Mouse (Mus musculus): ENCODE data around the gene Prdm5.

Gene Prdm5

GRCm38 (mm10) chr6:65778861-65779688, at the start of gene Prdm5:
TSS of gene Prdm5 (plus strand) at chr6:65778988.
- DNase-seq (ENCODE audit: low read depth, low spot score): peak; percentile 71

DNA sequence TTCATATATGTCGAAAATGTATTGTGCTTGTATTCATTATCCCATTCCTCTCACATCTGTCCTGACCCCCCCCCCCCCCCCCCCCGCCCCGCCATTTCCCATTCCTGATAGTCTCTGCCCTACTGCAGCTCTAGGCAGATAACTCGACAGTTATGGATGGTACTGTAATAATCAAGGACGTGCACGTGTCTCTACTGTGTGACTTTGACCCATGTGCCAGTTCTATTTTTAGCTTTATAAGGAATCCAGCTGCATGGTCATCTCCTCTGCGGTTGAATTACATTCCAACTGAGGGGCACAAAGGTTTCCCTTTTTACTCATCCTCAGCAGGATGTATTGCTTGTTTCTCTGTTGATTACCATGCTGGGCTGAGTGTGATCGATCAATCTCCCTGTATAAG, 39.3 kb upstream of the Prdm5 start:
- DNase-seq (ENCODE audit: low read depth, low spot score): no peak

GRCm38 (mm10) chr6:65743144-65743870, 35.5 kb upstream of the Prdm5 start:
- peak; percentile 9 for DNase-seq (ENCODE audit: low read depth, low spot score)

DNA sequence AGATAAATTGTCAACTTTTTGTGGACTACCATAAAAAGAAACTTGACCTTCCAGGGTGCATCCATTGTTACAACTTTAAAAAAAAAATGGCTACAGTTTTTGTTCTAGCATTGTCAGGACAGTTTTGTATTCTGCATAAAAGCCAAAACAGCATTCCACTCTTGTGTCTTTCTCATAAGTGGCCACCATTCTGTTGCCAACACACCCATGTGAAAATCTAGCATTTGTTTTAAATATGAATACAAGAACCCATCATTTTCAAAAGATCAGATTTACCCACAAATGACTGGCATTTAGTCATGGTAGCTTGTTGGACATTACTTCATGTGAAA, 35.0 kb upstream of the Prdm5 start:
- DNase-seq (ENCODE audit: low read depth, low spot score): no peak

DNA sequence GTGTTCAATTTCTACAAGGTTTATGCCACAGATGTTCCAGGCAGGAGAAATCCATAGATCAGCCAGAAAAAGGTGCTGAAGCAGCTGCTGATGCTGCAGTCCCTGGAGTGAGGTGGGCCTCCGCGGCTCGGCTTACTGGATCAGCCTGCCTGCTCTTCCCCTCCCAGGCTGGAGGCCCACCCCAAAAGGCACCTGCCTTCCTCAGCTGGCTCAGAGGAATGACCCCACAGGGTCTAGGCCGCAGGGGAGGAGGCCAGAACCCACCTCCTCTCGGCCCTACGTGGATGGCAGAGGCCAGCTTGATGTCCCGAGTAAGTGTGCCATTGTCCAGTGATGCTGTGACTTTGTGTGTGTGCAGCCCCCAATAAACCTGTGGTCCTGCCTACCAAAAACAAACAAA, 20.6 kb upstream of the Prdm5 start:
- DNase-seq (ENCODE audit: low read depth, low spot score): no peak

DNA sequence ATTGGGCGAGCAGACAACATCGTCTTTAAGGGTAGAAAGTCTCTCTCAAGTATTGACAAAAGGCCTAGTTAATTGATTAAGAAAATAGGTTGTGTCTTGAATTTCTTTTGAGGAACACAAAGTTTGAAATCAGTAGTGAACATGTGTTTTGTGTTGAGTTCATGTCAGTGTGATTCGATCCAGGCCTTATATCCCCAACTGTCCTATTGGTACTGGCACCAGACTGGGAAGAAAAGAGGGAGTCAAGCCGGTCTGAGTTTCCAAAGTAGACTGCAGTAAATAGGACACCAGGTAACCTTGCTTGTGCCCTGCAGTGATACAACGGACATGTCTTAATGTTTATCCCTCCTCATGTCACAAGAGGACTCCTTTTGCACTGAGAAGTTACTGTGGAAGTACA, 19.6 kb upstream of the Prdm5 start:
- DNase-seq (ENCODE audit: low read depth, low spot score): no peak

GRCm38 (mm10) chr6:65760073-65760472, 18.7 kb upstream of the Prdm5 start:
- DNase-seq (ENCODE audit: low read depth, low spot score): no peak

DNA sequence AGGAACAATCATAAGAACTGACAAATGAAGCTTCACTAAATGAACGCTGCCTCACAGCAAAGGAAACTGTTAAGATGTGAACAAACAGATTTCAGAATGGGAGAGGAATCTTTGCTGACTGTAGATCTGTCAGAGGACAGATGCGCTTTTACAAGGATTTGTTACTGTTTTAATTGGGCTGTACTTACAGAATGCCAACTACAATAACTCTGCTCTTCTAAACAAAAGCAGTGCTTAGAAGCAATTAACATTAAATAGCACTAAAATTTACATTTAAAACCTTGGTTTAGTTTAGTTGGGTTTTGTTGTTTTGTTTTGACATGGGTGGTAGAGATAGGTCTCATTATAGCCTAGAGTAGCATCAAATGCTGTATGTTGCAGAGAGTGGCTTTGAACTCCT, 14.3 kb upstream of the Prdm5 start:
- DNase-seq (ENCODE audit: low read depth, low spot score): no peak

DNA sequence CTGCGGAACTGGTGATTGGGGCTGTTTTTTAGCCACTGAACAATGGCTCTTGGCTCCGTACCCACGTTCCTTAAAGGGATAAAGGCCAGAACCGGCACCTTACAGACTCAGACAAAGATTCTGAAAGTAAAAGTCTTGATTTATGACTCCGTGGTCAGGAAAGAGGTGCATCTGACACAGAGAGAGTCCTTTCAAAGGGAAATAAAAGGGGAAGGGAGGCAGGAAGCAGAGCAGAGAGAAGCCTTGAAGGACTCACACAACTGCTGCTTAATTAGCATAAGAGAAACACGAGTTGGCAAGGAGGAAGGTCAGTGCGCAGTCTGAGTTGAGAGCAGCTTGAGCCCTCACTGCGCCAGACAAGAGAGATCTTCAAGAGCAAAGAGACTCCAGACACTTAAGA, 13.7 kb upstream of the Prdm5 start:
- no peak for DNase-seq (ENCODE audit: low read depth, low spot score)

- no peak for DNase-seq (ENCODE audit: low read depth, low spot score)
Measured at GRCm38 (mm10) chr6:65765752-65766397, 12.9 kb upstream of the Prdm5 start.

GRCm38 (mm10) chr6:65767911-65768310, 10.9 kb upstream of the Prdm5 start:
- DNase-seq (ENCODE audit: low read depth, low spot score): peak; percentile 16

DNA sequence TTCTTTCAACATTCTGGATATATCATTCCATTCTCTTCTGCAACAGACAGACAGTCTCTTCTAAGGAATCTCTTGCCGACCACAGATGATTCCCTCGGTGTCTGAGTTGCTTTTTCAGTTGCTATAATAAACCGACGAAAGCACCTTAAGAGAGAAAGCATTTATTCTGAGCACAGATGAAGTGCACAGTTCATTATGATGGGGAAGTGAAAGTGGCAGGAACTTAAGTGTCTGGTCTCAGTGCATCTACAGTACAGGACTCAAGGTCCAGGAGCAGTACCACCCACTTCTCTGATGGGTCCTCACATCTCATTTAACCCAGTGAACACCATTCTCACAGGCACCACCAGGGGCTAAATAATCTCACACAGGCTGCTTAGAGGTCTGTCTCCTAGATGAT, 5.2 kb upstream of the Prdm5 start:
- DNase-seq (ENCODE audit: low read depth, low spot score): no peak

DNA sequence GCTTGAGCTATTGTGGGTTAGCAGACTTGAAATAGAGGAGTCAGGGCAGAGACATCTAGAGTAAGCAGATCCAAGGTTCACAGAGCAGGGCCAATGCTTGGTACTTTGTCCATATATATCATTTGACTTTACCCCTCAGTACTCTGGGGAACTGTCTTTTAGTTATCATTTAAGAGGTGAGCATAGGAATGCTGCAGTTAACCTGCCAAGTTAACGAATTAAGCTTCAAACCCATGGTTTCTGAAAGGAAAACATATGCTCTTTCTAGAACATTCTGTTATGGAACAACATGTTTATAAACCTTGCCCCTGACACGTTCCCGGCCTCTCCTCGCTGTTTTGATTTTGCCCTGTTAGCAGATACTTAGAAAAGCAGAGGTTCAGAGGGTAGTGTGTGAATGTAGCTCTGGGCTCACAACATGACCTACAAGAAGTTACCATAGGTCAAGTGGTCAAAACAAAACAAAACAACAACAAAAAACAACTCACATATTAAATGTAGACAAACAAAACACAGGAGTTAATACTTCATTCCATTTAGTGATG, 973 bp downstream of the Prdm5 start:
- peak; percentile 19 for DNase-seq (ENCODE audit: low read depth, low spot score)

GRCm38 (mm10) chr6:65781441-65781840, 2.7 kb downstream of the Prdm5 start:
- no peak for DNase-seq (ENCODE audit: low read depth, low spot score)

DNA sequence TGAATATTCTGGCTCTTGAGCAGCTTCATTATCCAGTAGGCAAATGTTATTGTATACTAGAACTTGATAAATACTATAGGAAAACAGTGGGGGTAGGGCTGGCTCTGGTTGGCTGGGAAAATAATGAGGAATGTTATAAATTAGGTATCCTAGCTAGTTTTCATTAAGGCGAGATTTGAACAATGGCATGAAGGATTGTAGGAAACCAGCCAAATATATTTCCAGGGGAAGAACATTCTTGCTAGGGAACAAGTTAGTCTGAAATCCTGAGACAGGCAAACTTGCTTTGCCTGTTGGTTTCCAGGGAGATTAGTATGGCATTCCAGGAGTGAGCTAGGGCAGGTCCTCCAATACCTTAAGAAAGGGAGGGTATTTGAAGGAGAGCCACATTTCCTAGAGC, 4.9 kb downstream of the Prdm5 start:
- DNase-seq (ENCODE audit: low read depth, low spot score): no peak

- DNase-seq (ENCODE audit: low read depth, low spot score): no peak
Measured at GRCm38 (mm10) chr6:65792923-65793322, 14.1 kb downstream of the Prdm5 start.

GRCm38 (mm10) chr6:65796552-65796951, 17.8 kb downstream of the Prdm5 start:
- DNase-seq (ENCODE audit: low read depth, low spot score): no peak

DNA sequence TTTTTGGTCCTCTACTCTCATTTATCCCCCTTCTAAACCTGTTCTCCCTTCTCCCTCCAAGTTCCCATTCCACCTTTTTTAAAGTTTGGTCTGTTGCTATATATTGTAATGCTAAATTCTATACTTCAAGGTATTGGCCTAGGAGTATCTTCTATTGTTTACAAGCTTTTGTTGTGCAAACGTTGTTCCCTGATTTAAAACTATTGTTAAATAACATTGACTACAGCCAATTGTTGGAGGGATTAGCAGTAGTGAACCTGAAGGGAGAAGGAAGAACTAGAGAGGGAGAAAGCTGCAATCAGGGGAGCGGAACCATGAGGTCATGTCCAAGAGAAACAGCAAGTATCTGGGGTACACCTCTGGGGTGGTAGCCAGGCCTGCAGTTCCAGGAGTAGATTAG, 18.5 kb downstream of the Prdm5 start:
- no peak for DNase-seq (ENCODE audit: low read depth, low spot score)

DNA sequence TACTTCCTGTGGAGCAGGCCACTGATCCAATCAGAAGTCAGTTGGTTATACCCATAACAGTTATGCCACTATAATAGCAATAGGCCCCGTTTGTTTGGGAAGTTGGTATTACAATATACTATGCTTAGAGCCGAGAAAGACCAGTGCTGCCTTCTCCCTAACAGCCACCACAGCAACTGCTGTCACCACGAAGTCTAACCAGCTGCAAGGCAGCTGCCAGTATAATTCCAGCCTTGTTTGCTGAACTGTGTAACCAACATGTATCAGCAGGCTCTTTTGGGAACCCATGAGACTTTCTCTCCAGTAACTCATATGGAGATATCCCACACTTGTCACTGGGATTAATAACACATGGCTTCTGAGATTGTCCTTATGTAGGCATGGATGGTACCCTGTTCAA, 19.6 kb downstream of the Prdm5 start:
- DNase-seq (ENCODE audit: low read depth, low spot score): no peak

DNA sequence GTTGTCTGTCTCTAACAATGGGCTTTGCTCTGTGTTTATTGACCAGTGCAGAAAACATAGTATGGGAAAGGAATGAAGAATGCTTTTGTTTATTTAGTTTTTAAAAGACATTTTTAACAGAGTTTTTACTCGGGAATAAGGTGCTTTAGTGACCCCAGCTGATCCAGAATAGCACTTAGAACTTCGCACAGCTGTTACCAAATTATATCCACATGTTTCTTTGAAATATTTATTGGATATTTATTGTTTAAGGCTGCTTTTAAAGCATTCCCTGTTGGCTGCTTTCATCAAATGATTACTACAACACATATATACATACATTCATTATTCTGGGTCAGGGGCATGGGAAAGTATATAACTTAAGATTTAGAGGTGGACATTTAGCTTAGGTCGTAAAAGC, 32.9 kb downstream of the Prdm5 start:
- no peak for DNase-seq (ENCODE audit: low read depth, low spot score)

GRCm38 (mm10) chr6:65818039-65818747, 39.4 kb downstream of the Prdm5 start:
- no peak for DNase-seq (ENCODE audit: low read depth, low spot score)

- DNase-seq (ENCODE audit: low read depth, low spot score): peak; percentile 67
Measured at GRCm38 (mm10) chr6:65828656-65829055, 49.9 kb downstream of the Prdm5 start.
